Mouse (Mus musculus) bone marrow macrophage, adult 2 months (primary cell): ENCODE data around the gene Abcg1.

Experiments used
- CTCF ChIP-seq: IDR thresholded peaks from 2 replicates; pipeline ENCODE4 v1.5.1; 2012; ENCODE audit warnings: low read depth, mild to moderate bottlenecking, low read length, moderate library complexity
- POLR2A ChIP-seq: IDR thresholded peaks from 2 replicates; pipeline ENCODE4 v1.6.1; 2012; ENCODE audit warnings: mild to moderate bottlenecking, low read depth, low read length, borderline replicate concordance

GRCm38 (mm10) chr17:31128708-31129318 lies 71.3 kb downstream of the Abcg1 start:
- TF ChIP-seq CTCF = no peak
- TF ChIP-seq POLR2A = no peak
